Mouse (Mus musculus) heart, adult 9 months (tissue): ENCODE measurements around the gene Ptpra.

Experiments used
- DNase-seq, 2 experiments: peaks; one replicate each; pipeline ENCODE4 v3.0.0; 2022; ENCODE audit warnings: low spot score in 2 of 2

Gene Ptpra

GRCm38 (mm10) chr2:130597601-130598010 is 147.5 kb downstream of the Ptpra start:
- no peak for DNase-seq

DNA sequence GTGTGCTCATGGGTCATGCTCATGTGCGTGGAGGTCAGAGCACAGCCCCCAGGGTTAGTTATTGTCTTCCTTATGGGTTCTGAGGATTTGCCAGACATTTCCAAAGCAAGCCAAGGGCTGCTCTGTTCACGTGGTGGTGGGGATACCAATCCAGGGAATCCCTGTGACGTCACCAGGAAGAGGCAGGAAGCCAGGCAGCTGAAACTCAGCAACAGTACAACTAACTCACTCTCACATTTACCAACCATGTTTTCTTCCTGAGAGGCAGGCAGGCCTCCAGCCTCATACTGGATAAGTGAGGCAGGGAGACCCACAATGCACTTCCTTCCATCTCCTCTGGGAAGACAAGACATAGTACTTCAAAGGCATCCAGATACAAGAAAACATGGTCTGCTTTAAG is 148.3 kb downstream of the Ptpra start:
- peak; percentile 13 to 33 for DNase-seq

- no peak for DNase-seq
Measured at GRCm38 (mm10) chr2:130602195-130602594, 152.1 kb downstream of the Ptpra start.
